Mouse (Mus musculus) frontal cortex, postnatal 10 days (tissue): Measurements from ENCODE around the gene Ghrl.

Source experiments
- DNase-seq, 2 experiments: peaks; one replicate each; pipeline ENCODE4 v3.0.0; 2022; ENCODE audit warnings: low spot score in 2 of 2, mixed read lengths in 1 of 2

Gene Ghrl

GRCm38 (mm10) chr6:113668287-113669154 lies 51.2 kb downstream of the Ghrl start:
- DNase-seq: no peak

GRCm38 (mm10) chr6:113667611-113668122 lies 52.0 kb downstream of the Ghrl start:
- DNase-seq: no peak
